Mouse (Mus musculus): ENCODE results near the gene Dhtkd1.
"Not testable (repeated sequence)": the region's sequence is repeated elsewhere in the genome, so short reads cannot be mapped to it uniquely, and the experiment has no call there.

Gene Dhtkd1

DNA sequence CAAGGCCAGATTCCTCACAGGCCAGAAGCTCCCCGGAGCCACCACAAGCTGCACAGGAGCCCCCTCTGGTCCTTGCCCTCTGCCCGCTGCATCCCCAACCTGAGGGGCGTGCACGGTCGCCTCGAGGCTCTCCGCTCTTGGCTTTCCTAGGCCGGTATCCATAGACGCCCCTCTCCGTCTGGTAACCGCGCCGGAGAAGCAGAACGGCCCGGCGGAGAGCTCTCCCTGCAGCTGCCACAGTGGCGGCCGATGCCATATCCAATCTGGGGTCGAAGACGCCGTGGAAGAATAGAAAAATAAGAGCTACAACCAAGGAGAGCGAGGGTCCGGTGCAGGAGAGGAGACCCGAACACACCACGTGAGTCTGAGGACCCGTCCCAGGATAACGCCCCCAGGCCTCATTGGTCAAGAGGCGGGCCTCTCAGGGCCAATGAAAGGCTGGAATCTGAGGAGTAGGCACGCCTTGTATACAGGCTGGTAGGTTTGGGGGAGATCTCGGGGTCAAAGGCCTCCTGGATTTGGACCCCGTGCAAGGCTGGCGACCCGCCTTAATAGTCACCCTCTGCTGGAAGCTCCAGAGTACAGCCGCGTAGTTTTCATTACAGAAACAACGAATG, at the start of gene Dhtkd1:
TSS of gene Dhtkd1 (minus strand) at position 377 of the 617 bp plus-strand sequence.
- peak; percentile 99 for DNase-seq

DNA sequence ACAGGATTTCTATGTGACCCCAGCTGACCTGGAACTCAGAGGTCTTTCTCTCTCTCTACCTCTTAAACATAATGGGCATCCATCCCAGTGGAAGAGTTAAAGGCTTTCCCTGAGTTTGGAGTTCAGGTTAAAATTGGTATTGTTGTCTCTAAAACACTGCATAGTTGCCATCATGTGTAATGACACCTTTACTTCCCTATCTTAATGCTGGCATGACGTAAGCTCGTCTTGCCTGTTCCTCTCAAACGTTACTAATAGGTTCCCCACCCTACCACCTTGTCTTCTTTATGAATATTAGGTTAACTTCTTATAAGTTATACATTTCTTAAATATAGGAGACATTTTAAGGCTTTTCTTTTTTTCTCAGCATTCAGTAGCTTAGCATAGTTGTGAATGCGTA, 34.9 kb upstream of the Dhtkd1 start:
- DNase-seq = no peak

DNA sequence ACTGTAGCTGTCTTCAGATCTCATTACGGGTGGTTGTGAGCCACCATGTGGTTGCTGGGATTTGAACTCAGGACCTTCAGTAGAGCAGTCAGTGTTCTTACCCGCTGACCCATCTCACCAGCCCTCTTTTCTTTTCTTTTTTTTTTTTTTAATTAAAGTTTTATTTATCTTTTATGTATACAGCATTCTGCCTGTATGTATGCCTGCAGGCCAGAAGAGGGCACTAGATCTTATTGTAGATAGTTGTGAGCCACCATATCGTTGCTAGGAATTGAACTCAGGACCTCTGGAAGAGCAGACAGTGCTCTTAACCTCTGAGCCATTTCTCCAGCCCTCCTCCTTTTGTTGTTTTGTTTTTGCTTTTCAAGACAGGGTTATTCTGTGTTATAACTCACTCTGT, 28.0 kb upstream of the Dhtkd1 start:
- not testable (repeated sequence) for DNase-seq

DNA sequence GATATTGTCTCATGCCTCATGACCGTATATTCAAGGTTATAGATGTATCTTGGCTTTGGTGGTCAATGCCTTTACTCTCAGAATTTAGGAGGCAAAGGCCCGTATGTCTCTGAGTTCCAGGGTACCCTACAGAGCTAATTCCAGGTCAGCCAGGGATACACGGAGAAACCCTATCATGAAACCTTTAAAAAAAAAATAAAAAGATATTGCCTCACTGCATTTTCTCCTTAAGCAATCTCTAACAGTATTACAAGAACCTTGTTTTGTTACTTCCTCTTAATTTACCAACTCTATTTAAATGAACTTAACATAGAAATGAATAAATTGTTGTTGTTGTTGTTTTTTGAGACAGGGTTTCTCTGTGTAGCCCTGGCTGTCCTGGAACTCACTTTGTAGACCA, 23.4 kb upstream of the Dhtkd1 start:
- no peak for DNase-seq

DNA sequence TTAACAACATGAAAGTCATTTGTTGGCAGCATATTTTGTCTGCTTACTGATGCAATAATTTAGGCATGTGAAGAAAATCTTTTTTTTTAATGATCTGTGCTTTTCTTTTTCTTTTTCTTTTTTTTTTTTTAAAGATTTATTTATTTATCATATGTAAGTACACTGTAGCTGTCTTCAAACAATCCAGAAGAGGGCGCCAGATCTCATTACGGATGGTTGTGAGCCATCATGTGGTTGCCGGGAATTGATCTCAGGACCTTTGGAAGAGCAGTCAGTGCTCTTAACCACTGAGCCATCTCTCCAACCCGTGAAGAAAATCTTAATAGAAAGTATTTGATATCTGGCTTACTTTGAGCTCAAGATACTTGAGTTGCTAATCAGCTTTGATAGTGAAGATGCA, 21.1 kb upstream of the Dhtkd1 start:
- DNase-seq = not testable (repeated sequence)

DNA sequence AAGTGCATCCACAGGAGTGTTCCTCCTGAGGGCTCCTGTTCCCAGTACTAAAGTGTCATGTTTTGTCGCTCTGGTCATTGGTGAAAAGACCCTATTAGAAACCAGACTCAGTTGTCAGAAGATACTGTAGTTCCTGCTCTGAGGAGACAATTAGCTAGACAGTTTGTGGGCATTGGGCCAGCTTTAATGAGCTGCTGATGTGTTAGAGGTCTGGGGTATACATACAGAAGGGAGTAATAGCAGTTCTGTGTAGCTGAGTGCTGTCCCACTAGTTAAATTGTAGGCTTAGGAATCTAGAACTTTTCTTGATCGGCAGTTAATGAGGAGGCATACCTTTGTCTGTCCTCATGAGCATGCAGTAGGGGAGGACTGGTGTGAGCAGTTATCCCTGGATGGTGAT, 19.7 kb upstream of the Dhtkd1 start:
- no peak for DNase-seq

DNA sequence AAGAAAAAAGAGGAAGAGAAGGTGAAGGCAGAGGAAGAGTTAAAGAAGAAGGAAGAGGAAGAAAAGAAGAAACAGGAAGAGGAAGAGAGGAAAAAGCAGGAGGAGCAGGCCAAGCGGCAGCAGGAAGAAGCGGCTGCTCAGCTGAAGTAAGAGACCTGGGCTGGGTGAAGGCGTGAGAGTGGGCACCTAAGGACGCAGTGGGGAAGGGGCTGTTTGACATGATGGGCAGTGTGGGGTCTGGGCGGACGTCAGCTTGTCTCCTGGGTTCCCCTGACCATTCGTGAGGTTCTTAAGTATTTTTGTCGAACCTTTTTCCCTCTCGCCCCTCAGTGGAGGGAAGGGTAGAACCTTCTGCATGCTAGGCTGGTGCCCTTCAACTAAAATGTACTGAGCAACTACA, 15.1 kb upstream of the Dhtkd1 start:
- DNase-seq = peak; percentile 84

DNA sequence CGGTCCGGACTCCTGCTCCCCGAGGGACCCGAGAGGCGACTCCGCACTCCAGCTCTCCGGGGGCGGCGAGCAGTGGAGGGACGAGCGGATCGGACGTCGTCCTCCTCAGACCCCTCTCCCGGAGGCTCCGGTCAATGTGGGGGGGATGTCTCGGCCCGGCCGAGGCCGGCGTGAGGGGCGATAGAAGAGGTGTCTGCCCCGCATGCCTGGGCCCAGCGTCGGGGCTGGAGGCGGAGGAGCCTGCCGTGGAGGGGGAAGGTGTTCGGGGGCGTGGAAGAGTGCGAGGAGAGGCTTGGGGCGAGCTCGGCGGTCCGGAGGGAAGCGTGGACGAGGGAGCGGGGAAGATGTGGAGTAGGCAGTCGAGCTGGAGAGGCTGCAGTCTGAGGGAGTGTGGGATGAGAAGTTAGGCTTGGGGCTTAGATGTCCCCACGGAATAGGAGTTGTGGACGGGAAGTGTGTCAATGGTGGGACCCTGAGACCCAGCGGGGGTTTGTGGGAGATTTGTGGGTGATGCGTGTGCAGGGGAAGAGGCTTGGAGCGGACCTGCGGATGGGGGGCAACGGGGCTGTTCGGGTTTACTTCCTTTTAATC, 9.1 kb upstream of the Dhtkd1 start:
- no peak for DNase-seq

DNA sequence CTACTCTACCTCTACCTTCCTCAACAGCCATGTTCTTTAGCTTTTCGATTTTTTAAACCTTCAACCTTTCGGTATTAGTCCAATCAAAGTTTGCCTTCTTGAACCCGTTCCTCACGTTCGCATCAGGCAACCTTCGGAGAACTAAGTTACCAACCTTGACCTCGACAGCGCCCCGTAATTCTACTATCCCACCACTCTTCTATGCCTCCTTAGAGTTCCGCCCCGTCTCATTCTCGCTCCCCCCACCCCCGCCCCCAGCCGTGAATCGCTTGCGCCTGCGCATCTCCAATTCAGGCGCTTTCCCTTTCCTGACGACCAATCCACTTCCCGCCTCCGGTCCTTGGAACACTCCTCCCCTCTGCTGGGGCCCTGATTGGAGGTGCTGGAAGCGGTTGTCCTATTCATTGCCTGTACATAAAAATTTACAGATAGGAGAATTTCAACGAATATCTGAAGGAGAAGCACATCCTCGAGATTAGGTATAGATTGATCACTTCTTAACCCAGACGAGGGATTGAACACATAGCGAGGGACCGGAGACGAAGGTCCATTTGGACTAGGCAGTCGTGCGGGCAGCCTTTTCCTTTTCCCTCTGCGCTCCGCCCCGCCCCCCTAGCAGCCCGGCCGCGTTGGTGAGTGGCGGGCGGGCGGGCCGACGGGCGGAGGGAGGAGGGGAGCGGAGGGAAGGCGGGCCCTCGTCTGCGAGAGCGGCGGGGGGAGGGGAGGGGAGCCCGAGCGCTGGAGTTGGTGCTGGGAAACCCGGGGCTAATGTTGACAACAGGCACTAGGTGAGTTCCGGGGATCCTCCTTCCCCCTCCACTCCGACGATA, 8.4 kb upstream of the Dhtkd1 start, which contains the start of gene Upf2:
TSS of gene Upf2 (plus strand) at position 704 of the 830 bp plus-strand sequence.
- peak; percentile 100 for DNase-seq

DNA sequence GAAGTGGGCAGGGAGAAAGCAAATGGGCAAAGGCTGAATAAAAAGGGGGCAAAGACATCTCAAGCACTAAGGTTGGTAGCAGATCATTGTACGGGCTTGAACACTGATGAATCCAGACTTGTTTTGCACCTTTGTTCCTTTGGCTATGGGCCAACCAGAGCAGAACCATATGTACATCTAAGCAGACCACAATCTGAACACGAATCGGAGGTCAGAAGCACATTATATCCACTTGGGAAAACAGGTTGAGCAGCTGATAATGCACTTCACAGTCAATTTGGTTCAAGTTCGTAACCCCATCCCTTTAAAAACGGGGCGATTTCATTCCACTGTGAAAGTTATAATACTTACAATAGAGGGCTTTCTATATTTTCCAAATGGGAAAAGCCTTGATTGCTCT, 7.7 kb upstream of the Dhtkd1 start:
- peak; percentile 87 for DNase-seq

DNA sequence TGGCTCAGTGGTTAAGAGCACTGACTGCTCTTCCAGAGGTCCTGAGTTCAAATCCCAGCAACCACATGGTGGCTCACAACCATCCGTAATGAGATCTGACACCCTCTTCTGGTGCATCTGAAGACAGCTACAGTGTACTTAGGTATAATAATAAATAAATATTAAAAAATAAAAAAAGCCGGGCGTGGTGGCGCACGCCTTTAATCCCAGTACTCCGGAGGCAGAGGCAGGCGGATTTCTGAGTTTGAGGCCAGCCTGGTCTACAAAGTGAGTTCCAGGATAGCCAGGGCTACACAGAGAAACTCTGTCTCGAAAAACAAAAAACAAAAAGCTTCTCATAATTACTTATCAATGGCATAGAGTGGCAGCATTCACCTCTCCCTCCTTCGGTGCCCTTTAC, 7.2 kb upstream of the Dhtkd1 start:
- DNase-seq = peak; percentile 80

DNA sequence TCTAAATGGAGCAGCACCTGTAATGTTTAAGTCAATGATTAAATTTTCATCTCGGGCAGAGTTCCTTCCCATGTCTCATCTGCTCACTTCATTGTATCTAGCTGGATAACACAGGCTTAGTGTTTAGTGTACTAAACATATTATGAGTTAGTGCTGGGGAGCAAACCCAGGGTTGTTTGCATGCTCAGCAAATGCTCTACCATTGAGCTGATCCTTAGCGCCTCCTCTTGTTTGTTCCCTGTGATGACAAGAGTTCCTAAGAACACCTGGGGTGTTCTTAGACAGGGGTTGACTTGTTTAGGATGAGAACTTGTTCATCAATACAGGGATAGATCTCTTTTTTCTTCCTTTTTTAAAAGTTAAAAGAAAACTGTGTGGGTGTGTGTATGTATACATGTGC, 6.4 kb upstream of the Dhtkd1 start:
- DNase-seq = no peak

DNA sequence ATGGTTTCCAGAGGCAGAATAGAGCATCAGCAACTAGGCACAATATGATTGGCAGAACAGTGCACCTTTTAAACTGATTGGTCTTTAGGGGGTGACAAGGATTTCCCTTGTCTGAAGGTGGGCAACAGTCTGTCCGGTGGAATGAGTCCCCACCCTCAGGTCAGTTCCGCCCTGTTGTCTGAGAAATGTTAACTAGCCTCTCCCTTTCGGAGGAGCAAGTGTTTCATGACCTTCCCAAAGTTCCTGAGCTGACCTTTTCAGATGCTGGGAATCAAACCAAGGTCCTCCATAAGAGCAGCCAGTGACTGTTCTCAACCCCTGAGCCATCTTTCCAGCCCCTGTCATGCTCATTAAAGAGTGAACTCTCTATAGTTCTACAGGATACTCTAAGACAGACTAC, 4.3 kb upstream of the Dhtkd1 start:
- no peak for DNase-seq

DNA sequence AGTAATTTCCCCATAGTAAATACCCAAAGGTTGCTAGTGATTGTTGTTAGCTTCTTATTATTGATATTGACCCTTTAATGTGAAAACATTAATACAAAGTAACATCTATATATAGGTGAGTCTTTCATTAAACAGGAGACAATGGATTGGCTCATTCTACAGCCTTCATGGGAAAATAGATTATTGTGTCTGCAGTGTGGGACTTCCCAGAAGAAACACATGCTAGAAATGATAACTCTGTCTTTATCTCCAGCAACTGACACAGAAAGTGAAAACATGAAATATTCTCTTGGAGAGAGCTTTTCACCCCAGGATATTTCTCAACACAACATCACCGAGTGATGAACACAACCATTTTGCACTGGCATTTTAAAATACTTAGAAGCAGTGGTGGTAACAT, 3.0 kb upstream of the Dhtkd1 start:
- DNase-seq = no peak

DNA sequence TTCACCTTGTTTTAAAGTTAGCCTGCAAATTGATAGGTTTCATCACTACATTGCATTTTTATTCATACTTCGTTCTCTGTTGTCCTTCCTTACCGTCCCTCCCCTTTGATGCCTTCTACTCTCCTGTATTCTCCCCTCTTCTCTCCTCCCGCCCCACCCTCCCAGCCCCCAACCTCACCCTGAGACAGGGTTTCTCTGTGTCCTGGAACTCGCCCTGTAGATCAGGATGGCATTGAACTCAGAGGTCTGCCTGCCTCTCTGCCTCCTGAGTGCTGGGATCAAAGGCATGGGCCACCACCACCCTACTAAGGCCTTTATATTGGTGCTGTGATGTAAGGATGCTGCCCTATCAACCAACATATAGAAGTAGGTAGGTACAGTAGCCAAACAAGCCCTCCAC, 479 bp upstream of the Dhtkd1 start:
- DNase-seq = peak; percentile 85

DNA sequence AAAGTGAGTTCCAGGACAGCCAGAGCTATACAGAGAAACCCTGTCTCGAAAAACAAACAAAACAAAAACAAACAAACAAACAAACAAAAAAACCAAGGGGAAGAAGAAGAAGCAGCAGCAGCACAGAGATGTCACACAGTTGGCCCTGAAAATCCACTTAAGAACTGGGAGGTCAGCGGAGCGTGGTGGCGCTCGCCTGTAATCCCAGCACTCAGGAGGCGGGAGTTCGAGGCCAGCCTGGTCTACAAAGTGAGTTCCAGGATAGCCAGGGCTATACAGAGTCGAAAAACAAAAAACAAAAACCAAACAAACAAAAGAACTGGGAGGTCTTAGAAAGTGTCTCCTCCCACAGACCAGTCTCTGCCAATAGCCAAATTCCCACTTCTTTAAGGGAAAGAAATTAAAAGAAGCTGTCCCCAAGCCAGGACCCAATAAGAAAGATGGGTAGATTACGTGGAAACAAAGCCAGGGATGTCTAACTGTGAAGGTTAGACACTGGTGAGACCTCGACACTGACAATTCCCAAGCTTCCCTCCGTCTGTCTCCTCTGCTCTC, 654 bp downstream of the Dhtkd1 start:
- DNase-seq = peak; percentile 53

DNA sequence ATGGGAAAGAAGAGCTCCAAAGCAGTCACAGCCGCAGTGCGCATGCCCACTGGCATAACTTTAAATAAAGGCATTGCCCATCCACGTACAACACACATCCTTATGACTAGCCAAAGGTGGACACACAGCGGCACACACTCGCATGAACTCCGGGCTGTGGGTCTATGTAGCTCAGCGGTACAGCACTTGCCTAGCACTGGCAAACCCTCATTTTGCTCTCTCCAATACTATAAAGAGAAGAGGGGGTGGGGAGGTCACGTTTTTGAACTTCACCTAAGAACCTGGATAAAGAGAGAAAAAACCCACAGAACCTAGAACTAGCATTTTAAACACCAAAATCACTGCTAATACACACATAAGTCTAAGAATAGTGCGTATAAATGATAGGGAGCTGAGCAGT, 1.7 kb downstream of the Dhtkd1 start:
- peak; percentile 55 for DNase-seq

DNA sequence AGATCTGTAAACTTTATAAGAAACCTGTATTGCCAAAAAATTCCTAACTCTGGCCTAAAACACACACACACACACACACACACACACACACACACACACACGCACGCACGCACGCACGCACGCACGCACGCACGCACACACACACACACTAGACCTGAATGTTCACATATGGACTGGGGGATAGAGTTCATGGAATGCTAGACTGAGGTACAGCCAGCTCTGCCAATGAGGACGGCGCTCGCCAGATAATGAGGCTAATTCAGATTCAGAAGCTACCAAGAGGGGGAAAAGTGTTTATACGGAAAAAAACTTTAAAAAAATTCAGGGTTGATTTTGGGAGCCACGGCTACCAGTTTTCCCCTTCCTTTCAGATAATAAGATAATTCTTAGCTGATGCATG, 2.7 kb downstream of the Dhtkd1 start:
- DNase-seq = peak; percentile 55

DNA sequence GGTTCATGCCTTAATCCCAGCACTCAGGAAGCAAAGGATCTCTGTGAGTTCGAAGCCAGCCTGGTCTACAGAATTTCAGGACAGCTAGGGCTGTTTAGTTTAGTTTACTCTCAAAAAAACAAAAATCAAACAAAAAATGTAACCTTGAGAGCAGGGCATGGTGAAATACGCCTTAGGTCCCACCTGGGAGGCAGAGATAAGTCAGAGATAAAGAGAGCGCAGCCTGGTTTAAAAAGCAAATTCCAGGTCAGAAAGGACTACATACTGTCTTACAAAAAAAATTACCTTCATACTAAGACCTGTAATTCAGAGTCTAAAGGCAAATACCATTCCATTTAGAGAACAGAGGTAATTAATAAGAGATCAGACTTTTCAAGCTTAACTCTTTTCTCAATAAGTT, 3.3 kb downstream of the Dhtkd1 start:
- DNase-seq = no peak

DNA sequence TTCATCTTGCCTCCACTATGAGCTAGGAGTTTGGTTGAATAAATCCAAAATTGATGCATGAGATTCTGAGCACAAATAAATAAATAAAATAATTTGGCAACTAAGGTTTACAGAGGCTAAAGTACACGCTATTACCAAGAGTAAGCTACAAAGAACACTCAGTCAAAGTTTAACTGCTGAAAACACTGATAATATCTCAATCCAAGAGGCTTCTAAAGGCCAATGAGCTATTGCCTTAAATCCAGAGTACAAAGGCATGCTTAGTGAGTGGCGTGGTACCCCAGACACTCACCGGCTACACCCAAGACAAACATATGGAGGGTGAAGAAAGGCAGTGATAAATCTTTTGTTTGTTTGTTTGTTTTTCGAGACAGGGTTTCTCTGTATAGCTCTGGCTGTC, 6.0 kb downstream of the Dhtkd1 start:
- DNase-seq = no peak

DNA sequence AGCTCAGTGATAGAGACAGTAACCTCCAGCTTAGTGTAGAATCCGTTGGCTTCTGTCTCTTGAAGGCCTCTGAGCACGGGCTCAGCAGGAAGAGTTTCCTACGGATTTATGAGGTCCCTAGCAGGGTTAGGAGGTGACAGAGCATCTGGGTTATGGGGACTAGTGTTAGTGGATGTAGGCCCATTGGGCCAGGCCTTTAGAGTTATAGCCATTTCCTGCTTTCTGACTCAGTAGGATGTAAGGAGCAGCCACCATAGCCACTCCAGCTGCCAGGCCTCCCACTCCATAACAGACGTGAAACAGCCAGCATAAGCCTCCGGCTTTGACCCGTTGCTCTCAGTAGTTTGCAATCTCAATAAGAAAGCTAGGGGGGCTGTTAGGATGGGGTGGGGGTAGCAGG, 6.5 kb downstream of the Dhtkd1 start:
- DNase-seq = peak; percentile 39

DNA sequence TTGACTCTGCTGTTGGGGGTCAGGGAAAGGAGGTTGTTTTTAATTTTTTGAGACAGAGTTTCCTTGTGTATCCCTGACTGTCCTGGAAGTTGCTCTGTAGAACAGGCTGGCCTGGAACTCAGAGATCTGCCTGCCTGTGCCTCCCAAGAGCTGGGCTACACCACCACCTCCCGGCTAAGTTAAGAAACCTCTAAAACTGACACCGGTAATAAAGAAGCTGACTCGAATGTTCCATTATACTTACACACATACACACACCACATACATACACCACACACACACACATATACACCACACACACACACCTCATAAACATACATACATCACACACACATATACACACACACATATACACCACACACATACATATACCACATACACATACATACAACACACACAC, 7.7 kb downstream of the Dhtkd1 start:
- DNase-seq = peak; percentile 42

DNA sequence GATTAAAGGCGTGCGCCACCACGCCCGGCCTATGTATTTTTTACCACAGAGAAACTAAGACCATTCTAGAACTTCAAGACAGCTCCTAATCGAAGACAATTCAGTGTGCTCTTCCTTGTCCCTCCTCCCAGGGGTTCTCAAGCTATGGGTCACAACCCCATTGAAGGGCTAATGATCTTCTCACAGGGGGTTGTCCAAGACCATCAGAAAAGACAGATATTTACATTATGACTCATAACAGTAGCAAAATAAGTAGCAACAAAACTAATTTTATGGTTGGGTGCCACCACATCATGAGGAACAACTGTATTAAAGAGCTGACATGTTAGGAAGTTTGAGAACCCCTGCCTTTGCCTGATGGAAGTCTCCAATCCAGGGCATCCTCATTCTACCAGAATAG, 10.7 kb downstream of the Dhtkd1 start:
- DNase-seq = peak; percentile 66
